Mouse (Mus musculus): Measurements from ENCODE around the gene Elp1. TPM values are rescaled to one million over a fixed set of nuclear protein-coding genes. Genes with fewer than 3 reads are reported as not detected.

The Elp1 gene
- total RNA-seq, 1 experiment from 2014 or later: 55.1 TPM

DNA sequence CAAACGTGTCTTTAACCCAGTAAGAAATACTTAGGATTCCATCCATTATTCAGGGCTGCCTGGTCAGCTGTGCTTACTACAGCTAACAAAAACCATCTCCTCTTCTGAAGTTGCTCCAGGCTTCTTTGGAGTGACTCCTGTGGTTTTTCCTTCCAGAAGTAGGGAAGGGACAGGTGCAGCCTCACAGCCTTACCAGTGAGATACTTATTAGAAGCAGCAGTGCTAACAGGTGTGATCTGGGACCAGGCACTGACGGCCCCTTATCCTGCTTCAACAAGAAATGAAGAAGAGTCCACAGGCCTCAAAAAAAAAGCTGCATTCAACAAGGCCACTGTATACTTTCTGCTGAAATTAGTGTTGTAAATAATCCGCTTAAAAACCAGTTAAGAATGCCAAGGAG lies 9.5 kb upstream of the Elp1 start:
- no peak for ATAC-seq (replicated peaks in 1 of 2; ENCODE audit: insufficient read depth in 1 of 2, low FRiP score in 2 of 2, low TSS enrichment in 1 of 2, low read depth in 1 of 2, poor library complexity in 2 of 2, severe bottlenecking in 2 of 2)

DNA sequence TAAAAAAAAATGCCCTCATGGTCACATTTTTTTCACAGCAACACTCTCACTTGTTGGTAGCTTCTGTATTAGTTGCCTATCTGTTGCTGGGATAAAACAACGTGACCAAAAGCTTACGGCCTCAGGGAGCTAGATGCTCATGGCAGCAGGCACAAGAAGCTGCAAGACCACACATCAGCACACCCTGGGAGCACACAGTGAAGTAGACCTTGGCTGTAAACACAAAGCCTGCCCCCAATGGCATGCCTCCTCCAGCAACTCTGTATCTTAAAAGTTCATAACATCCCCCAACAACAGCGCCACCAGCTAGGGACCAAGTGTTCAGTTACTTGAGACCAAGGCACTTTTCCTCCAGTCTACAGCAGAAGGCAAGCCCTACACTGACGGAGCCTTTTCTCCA lies 6.9 kb upstream of the Elp1 start:
- no peak for ATAC-seq (replicated peaks in 1 of 2; ENCODE audit: insufficient read depth in 1 of 2, low FRiP score in 2 of 2, low TSS enrichment in 1 of 2, low read depth in 1 of 2, poor library complexity in 2 of 2, severe bottlenecking in 2 of 2)

DNA sequence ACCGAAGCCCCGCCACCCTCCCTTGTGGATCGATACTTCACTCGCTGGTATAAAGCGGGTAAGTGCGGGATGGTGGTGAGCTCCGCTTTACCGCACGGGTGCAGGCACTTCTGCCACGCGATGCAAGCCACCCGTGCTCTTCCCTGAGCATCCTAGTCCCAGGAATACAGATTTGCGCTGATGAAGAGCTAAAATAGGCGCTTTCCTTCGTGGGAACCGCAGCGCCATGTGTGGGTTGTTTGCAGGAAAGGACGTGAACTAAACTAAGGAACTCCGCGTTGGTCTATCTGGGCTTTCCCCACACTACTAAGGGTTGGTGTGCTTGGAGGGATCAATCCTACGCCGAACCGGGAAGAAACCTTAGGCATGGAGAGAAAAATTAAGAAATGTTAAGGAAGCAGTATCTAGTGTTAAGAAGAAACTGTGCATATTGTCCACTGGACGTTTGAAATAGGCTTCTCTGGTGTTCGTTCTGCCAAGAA lies 579 bp upstream of the Elp1 start:
- peak in 1 of 2 experiments; percentile 11; a peak in 2 of 4 replicates for ATAC-seq (replicated peaks in 1 of 2; ENCODE audit: insufficient read depth in 1 of 2, low FRiP score in 2 of 2, low TSS enrichment in 1 of 2, low read depth in 1 of 2, poor library complexity in 2 of 2, severe bottlenecking in 2 of 2)

DNA sequence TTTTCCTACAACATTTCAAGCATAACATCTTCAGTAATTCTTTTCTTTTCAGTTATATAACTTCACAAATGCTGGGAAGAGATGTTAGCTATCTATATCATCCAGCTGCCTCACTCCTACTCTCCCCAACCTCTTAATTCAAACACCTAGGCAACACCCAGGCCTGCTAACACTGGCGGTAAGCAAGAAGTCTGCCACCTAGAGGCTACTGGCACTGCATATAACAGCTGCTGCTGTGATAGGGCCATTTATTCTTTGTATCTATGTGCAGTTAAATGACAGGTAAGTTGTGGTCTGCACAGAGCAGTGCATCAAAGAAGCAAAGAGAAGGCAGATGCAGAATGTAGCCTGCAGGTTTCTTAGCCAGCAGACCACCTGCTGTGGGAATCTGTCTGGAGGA lies 10.8 kb downstream of the Elp1 start:
- 0 out of 4 replicates have a peak, but pooled peaks of 1 of the 2 experiments have one; percentile 7 for ATAC-seq (replicated peaks in 1 of 2; ENCODE audit: insufficient read depth in 1 of 2, low FRiP score in 2 of 2, low TSS enrichment in 1 of 2, low read depth in 1 of 2, poor library complexity in 2 of 2, severe bottlenecking in 2 of 2)

DNA sequence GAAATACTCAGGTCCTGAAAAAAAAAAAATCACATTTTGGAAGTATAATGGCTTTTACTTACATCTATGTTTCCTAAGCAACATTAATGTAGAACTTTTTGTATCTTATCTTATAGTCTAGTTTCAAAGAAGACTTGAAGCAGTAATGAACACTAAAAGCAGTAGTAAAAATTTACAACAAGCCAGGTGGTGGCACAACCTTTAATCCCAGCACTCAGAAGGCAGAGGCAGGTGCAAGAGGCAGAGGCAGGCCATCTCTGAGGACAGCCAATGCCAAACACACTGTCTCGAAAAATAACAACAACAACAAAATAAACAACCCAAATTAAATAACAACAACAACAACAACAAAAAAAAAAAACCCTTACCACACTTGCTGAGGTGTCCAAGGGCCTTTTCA lies 31.1 kb downstream of the Elp1 start:
- ATAC-seq (replicated peaks in 1 of 2; ENCODE audit: insufficient read depth in 1 of 2, low FRiP score in 2 of 2, low TSS enrichment in 1 of 2, low read depth in 1 of 2, poor library complexity in 2 of 2, severe bottlenecking in 2 of 2): no peak

DNA sequence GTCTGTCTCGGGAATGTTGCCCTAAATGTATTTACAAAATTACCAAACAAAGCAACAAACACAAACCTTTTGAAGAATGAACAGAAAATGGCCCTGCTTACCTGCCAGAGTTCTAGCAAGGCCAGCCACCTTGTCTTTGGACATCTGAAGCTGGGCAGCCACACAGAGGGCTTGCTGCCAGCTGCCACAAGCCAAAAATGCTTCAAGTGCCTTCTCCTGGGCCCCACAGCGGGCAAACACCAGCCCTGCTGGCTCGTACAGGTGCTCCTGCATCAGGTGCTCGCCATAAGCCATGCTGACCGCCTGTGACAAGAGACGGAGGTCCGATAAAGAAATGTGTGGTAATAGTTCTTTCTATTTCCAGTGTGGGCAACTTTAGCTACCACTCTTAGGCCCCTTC lies 33.2 kb downstream of the Elp1 start:
- ATAC-seq (replicated peaks in 1 of 2; ENCODE audit: insufficient read depth in 1 of 2, low FRiP score in 2 of 2, low TSS enrichment in 1 of 2, low read depth in 1 of 2, poor library complexity in 2 of 2, severe bottlenecking in 2 of 2): no peak

DNA sequence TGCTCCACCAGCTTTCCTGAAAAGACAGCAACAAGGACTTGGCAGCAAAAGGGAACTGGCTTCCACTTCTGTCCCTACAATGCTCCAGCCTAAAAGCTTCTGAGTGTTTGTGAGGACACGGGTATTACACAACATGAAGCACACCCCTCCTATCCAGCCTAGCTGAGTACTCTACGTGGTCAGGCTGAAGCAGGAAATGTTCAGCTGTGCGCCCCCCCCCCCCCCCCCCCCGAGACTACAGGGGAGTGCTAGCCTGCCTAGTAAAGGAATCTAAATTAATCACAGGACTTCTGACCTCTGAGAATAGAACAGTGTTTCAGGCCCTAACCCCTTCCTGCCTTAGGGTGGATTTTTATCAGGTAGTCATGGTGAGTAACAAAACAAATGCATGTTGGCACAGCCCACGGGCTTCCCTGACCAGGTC lies 34.3 kb downstream of the Elp1 start:
- ATAC-seq (replicated peaks in 1 of 2; ENCODE audit: insufficient read depth in 1 of 2, low FRiP score in 2 of 2, low TSS enrichment in 1 of 2, low read depth in 1 of 2, poor library complexity in 2 of 2, severe bottlenecking in 2 of 2): no peak

DNA sequence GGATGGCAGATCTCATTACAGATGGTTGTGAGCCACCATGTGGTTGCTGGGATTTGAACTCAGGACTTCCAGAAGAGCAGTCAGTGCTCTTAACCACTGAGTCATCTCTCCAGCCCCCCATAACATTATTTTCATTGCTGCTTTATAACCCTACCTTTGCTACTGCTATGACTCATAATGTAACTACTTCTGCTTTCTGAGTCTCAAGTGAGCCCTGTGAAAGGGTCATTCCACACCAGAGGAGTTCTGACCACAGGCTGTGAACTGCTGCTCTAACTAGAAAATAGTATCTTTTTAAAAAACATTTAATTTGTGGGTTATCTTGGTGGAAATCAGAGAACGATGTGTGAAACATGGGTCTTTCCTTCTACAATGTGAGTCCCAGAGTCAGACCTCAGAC lies 44.4 kb downstream of the Elp1 start:
- ATAC-seq (replicated peaks in 1 of 2; ENCODE audit: insufficient read depth in 1 of 2, low FRiP score in 2 of 2, low TSS enrichment in 1 of 2, low read depth in 1 of 2, poor library complexity in 2 of 2, severe bottlenecking in 2 of 2): no peak

DNA sequence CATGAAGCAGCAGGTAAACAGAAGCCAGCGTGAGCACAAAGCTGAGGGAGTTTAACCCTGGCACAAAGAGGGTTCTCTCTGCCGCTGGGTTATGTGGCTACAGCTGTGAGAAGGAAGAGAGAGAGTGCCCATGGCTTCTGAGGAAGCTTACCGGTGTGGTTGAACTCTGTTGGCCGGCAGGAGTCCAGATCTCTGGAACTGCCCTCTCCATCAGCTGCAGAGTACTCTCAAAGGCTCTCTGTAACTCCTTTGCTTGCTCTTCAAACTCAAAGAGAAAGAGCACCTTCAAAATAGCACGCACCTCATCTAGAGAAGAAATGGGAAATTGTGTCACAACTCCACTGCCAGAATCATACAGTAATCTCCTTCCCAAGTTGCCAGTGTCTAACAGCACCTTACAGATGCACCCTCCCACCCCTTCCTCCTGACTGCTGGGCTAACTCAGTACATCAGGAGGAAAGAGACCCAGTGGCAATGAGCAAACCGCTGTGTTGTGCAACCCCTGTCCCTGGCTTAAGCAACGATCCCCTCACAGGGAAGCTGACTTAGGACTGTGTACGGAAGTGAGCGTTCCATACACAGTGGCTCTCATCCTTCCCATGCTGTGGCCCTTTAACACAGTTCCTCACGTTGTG lies 45.0 kb downstream of the Elp1 start:
- peak in 1 of 2 experiments; percentile 85; a peak in 2 of 4 replicates for ATAC-seq (replicated peaks in 1 of 2; ENCODE audit: insufficient read depth in 1 of 2, low FRiP score in 2 of 2, low TSS enrichment in 1 of 2, low read depth in 1 of 2, poor library complexity in 2 of 2, severe bottlenecking in 2 of 2)

DNA sequence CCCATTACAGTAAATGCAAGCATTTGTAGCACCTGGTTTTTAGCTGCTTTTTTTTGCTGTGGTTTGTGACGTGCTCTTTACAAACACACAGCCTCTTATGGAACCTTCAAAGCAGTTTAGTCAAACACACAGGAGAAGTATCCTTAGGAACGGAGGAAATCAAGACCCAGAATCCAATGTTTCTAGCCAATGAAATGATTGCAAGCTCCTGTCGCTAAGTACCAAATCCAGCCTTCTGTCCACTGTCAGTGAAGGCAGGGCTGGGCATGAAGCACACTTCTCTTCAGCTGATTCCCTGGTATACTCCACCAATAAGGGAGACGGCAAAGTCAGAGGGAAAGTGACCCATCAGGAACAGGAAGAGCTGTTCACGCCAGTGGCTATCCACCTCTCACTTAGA lies 46.1 kb downstream of the Elp1 start:
- ATAC-seq (replicated peaks in 1 of 2; ENCODE audit: insufficient read depth in 1 of 2, low FRiP score in 2 of 2, low TSS enrichment in 1 of 2, low read depth in 1 of 2, poor library complexity in 2 of 2, severe bottlenecking in 2 of 2): no peak

DNA sequence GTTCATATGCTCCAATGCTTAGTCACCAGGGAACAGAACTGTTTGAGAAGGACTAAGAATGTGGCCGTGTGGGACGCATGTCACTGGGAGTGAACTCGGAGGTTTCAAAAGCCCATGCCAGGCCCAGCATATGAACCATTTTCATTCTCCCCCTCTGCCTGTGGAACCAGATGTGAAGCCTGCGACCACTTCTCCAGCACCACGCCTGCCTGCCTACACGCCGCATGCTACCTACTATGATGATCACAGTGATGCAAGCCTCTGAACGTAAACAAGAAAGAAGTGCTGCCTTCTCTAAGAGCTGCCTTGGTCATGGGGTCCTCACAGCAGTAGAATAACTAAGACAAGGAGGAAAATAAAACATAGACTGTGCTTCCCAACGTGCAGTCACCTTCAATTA lies 54.7 kb downstream of the Elp1 start:
- ATAC-seq (replicated peaks in 1 of 2; ENCODE audit: insufficient read depth in 1 of 2, low FRiP score in 2 of 2, low TSS enrichment in 1 of 2, low read depth in 1 of 2, poor library complexity in 2 of 2, severe bottlenecking in 2 of 2): no peak

DNA sequence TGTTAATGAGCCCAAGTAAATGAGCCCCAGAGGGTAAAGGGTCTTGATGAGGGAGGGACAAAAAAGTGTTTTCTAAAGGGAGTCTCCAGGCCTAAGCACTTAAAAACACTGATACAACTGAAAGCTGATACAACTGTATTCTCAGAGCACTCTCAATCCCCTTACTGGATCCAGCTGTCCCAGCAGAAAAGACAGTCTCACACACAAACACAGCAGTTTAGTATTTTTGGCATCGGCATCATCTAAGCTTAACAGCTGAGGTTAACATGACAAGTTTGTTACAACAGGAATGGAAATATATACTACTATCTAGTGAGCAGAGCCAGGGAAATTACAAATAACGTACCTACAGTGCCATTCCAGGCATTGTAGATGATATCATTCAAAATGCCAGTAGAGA lies 55.8 kb downstream of the Elp1 start:
- no peak for ATAC-seq (replicated peaks in 1 of 2; ENCODE audit: insufficient read depth in 1 of 2, low FRiP score in 2 of 2, low TSS enrichment in 1 of 2, low read depth in 1 of 2, poor library complexity in 2 of 2, severe bottlenecking in 2 of 2)

DNA sequence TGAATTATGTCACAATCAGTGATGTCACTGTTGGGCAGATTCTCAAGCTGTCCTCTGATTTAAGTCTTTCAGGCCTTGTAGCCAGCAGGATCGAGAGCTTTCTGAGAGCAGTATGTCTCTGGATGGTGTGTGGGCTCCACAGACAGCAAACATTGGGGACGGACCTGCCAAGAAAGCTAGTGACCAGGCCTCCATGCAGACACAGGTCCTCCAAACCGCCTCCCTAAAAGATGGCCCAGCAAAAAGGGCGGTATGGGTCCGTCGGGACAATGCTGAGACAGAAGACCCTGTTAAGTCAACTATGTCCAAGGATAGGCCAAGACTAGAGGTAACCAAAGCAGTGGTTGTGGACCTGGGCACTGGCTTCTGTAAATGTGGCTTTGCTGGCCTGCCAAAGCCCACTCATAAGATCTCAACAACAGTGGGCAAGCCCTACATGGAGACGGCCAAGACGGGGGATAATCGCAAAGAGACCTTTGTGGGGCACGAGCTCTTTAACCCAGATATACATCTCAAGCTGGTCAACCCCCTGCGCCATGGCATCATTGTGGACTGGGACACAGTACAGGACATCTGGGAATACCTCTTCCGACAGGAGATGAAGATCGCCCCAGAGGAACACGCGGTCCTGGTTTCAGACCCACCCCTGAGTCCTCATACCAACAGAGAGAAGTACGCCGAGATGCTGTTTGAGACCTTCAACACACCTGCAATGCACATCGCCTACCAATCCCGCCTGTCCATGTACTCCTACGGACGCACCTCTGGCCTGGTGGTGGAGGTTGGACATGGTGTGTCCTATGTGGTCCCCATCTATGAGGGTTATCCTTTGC lies 58.6 kb downstream of the Elp1 start, which contains the start of gene Actl7a:
Gene Actl7a, plus strand, starts transcription at position 51 of the 833 bp plus-strand sequence.
- no peak for ATAC-seq (replicated peaks in 1 of 2; ENCODE audit: insufficient read depth in 1 of 2, low FRiP score in 2 of 2, low TSS enrichment in 1 of 2, low read depth in 1 of 2, poor library complexity in 2 of 2, severe bottlenecking in 2 of 2)

DNA sequence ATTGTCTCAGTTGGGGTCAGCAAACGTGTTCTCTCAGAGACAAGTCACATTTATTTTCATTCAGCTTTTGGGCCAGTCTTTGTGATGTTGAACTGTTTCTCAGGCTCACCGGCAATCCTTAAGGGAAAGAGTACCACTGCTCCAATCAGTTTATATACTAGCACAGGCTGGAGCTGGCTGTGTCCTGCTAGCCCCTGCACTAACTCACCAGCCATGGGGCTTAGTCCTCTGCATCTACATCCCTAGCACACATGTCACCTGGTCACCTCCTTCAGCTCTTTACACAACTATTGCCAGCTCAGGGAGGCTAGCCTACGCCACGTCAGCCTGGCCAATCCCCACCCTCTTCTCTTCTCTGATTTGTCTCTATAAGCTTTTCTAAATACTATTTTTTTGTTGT lies 59.4 kb downstream of the Elp1 start:
- ATAC-seq (replicated peaks in 1 of 2; ENCODE audit: insufficient read depth in 1 of 2, low FRiP score in 2 of 2, low TSS enrichment in 1 of 2, low read depth in 1 of 2, poor library complexity in 2 of 2, severe bottlenecking in 2 of 2): no peak

DNA sequence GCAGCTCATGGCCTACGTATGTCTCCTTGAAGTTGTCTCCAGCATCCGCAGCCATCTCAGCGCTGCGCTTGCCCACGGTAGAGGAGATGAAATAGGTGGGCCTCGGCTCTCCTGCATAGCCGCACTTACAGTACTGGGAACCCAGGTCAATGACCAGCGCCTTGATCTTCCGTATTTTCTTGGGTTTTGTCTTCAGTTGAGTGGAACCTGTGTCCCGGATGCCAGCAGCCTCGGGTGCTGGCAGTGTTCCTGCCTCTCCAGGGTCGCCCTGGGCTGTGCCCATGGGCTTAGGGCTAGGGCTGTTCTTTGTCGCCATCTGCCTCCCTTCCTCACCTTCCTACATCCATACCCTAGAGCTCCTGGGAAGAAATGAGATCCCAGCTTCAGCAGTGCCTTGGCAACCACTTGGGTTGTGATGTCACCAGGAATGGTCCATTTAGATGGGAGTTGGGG lies 61.1 kb downstream of the Elp1 start, which contains the start of gene Actl7b:
Gene Actl7b, minus strand, starts transcription at position 403 of the 453 bp plus-strand sequence.
- no peak for ATAC-seq (replicated peaks in 1 of 2; ENCODE audit: insufficient read depth in 1 of 2, low FRiP score in 2 of 2, low TSS enrichment in 1 of 2, low read depth in 1 of 2, poor library complexity in 2 of 2, severe bottlenecking in 2 of 2)

DNA sequence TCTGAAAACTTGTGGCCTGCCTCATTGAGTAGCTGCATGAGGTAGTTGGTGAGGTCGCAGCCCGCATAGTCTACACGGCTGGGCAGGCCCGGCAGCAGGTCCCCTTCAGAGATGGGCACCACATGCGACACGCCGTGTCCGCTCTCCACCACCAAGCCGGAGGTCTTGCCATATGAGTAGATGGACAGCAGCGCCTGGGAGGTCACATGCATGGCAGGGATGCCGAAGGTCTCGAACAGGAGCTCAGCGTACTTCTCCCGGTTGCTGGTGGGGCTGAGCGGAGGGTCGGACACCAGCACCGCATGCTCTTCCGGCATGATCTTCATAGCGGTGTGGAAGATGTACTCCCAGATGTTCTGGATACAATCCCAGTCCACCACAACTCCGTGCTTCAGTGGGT lies 61.5 kb downstream of the Elp1 start:
- no peak for ATAC-seq (replicated peaks in 1 of 2; ENCODE audit: insufficient read depth in 1 of 2, low FRiP score in 2 of 2, low TSS enrichment in 1 of 2, low read depth in 1 of 2, poor library complexity in 2 of 2, severe bottlenecking in 2 of 2)

DNA sequence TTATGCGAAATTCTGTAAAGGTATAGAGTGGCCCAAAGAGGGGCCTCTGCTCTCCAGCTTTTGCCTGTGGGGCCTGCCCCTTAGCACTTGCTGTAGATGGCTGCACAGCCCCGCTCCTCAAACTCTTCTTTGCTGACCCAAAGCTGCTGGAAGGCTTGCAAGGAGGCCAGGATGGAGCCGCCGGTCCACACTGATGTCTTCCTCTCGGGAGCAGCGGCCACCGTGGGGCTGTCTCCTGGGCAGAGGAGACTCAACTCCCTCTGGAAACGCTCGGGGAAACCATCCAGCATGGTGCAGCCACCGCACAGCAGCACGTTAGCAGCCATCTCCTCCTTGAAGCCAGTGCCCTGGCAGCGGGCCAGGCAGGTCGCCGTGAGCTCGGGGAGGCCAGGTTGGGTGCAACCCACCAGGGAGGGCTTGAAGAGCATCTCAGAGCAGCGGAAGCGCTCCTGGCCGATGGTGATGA lies 62.1 kb downstream of the Elp1 start, which contains the start of gene Gm26657:
Gene Gm26657, plus strand, starts transcription at position 51 of the 466 bp plus-strand sequence.
- ATAC-seq (replicated peaks in 1 of 2; ENCODE audit: insufficient read depth in 1 of 2, low FRiP score in 2 of 2, low TSS enrichment in 1 of 2, low read depth in 1 of 2, poor library complexity in 2 of 2, severe bottlenecking in 2 of 2): no peak

DNA sequence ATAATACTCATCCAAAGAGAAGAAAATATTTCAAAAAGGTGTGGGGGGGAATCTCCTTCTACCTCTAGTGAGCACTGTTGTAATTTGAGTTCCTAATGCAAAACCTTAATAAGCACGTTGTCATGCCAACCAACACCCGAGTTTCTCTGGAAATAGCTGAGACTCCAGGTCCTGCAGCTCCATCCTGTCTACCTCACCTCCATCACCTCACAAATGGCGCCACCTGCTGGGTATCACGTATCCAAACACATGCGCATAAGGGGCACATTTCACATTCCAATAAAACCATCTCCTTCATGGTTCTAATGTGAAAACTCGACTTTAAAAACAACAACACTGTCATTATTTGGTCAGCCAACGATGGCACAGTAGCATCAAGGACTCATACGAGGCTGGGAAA lies 76.3 kb downstream of the Elp1 start:
- no peak for ATAC-seq (replicated peaks in 1 of 2; ENCODE audit: insufficient read depth in 1 of 2, low FRiP score in 2 of 2, low TSS enrichment in 1 of 2, low read depth in 1 of 2, poor library complexity in 2 of 2, severe bottlenecking in 2 of 2)
